Comparison of ENCODE assay signal across 25 mouse cellular contexts in genomic region chr3:148917837-148918236, GRCm38 (mm10).
A peak's percentile ranks its signal among the peaks of the same experiment; 100 is the strongest.
DNase-seq lines count a peak whose midpoint lies in the region; ATAC-seq and TF ChIP-seq lines count a peak whose summit lies in the region.
"Had no signal": no experiment of that assay in that cellular context is flagged by ENCODE, and none has a peak within 500 bp of the region (broad histone marks: within the 10 kb centered on the region; RNA-seq: fewer than 3 reads in every experiment).

No protein-coding gene starts in this region.

- ATAC-seq in kidney, embryonic 15.5 days (replicated peaks; ENCODE audit: low FRiP score) = peak; percentile 83
- ATAC-seq in megakaryocyte progenitor cell, adult 5-6 weeks (replicated peaks; ENCODE audit: poor library complexity) = peak; percentile 66
- ATAC-seq: inflammation-experienced regulatory T-cells, adult 6 months; midbrain, embryonic 16.5 days had no signal

- DNase-seq in kidney, adult 8-10 months = no peak
- peak; percentile 54 for DNase-seq in 416B (ENCODE audit: low read depth)
- DNase-seq in embryo, embryonic 10 days (ENCODE audit: low spot score) = no peak
- DNase-seq in testis, postnatal 14 days (ENCODE audit: low spot score) = no peak
- DNase-seq in cerebellum, adult 2 months = no peak
- DNase-seq: adrenal gland, postnatal 10 days; cerebellum, adult 11-12 months; cerebellum, postnatal 36 days; gastrocnemius, postnatal 10 days; heart, postnatal 10 days; kidney, postnatal 10 days; layer of hippocampus, postnatal 36 days; liver, embryonic 13.5 days; retina, postnatal 1 day had no signal

- H3K27me3 ChIP-seq in kidney, embryonic 15.5 days = no peaks in the 10 kb centered on the region
- H3K27me3 ChIP-seq in cerebellum, adult 2 months (ENCODE audit: control insufficient read depth, insufficient read depth, low read length) = no peaks in the 10 kb centered on the region
- H3K27me3 ChIP-seq: forebrain, embryonic 12.5 days; hindbrain, embryonic 13.5 days; liver, embryonic 13.5 days; Patski had no signal

- 0 out of 2 replicates have a peak overlapping the region, but pooled peaks have one; percentile 0 for H3K4me2 ChIP-seq in kidney, embryonic 15.5 days
- H3K4me2 ChIP-seq: forebrain, embryonic 12.5 days; hindbrain, embryonic 13.5 days; liver, embryonic 13.5 days had no signal

- H3K4me1 ChIP-seq in kidney, embryonic 15.5 days = peaks cover 54% of the 10 kb centered on the region
- H3K4me1 ChIP-seq in bone marrow macrophage, adult 2 months (ENCODE audit: control insufficient read depth, insufficient read depth, low read length) = peaks cover 24% of the 10 kb centered on the region
- 0 out of 2 replicates have a peak, but pooled peaks cover 2% of the 10 kb centered on the region for H3K4me1 ChIP-seq in cerebellum, adult 2 months (ENCODE audit: control insufficient read depth, insufficient read depth, low read length)

- no peak overlapping the region for H3K9ac ChIP-seq in kidney, embryonic 15.5 days
- H3K9ac ChIP-seq: forebrain, embryonic 12.5 days; hindbrain, embryonic 13.5 days; liver, embryonic 13.5 days had no signal

- TF ChIP-seq POLR2A in bone marrow macrophage, adult 2 months (IDR thresholded peaks at IDR 0.05; ENCODE audit: borderline replicate concordance, low read depth, low read length) = no peak
- no peak for TF ChIP-seq POLR2A in cerebellum, adult 2 months (IDR thresholded peaks at IDR 0.05; ENCODE audit: borderline replicate concordance, insufficient read depth, low read length)

- H3K36me3 ChIP-seq in kidney, embryonic 15.5 days = peaks cover 5% of the 10 kb centered on the region; the same call in 1 of the 2 replicates
- H3K36me3 ChIP-seq: forebrain, embryonic 12.5 days; heart, embryonic 10.5 days; hindbrain, embryonic 13.5 days; liver, embryonic 13.5 days had no signal

- TF ChIP-seq CTCF in bone marrow macrophage, adult 2 months (IDR thresholded peaks at IDR 0.05; ENCODE audit: low read depth, low read length) = no peak
- no peak for TF ChIP-seq CTCF in cerebellum, adult 2 months (IDR thresholded peaks at IDR 0.05; ENCODE audit: borderline replicate concordance, insufficient read depth, low read depth, low read length)

- 37% methylated on average over 7 of the region's 7 CpGs for WGBS in kidney, embryonic 15.5 days
- WGBS in cerebellum, adult 2 months = 86% methylated on average over 7 of the region's 7 CpGs

- H3K4me3 ChIP-seq in kidney, embryonic 15.5 days (replicated peaks) = no peak overlapping the region
- H3K4me3 ChIP-seq in bone marrow macrophage, adult 2 months (ENCODE audit: insufficient read depth, low read length) = peak overlapping the region; percentile 42
- no peak overlapping the region for H3K4me3 ChIP-seq in cerebellum, adult 2 months (replicated peaks; ENCODE audit: insufficient read depth, low read depth, low read length)
- H3K4me3 ChIP-seq: embryonic facial prominence, embryonic 10.5 days; forebrain, embryonic 12.5 days; heart, embryonic 10.5 days; hindbrain, embryonic 13.5 days; layer of hippocampus, adult 2 months; liver, embryonic 13.5 days had no signal

- peak overlapping the region; percentile 24; the same call in 1 of the 2 replicates for H3K27ac ChIP-seq in kidney, embryonic 15.5 days
- peak overlapping the region; percentile 65 for H3K27ac ChIP-seq in bone marrow macrophage, adult 2 months (ENCODE audit: insufficient read depth, low read depth, low read length)
- no peak overlapping the region for H3K27ac ChIP-seq in cerebellum, adult 2 months (ENCODE audit: insufficient read depth, low read length)
- H3K27ac ChIP-seq: embryonic facial prominence, embryonic 10.5 days; forebrain, embryonic 12.5 days; hindbrain, embryonic 13.5 days; layer of hippocampus, adult 2 months; liver, embryonic 13.5 days had no signal

- H3K9me3 ChIP-seq in kidney, embryonic 15.5 days (replicated peaks) = no peaks in the 10 kb centered on the region
- H3K9me3 ChIP-seq: embryonic facial prominence, embryonic 10.5 days; forebrain, embryonic 12.5 days; heart, embryonic 10.5 days; hindbrain, embryonic 13.5 days; liver, embryonic 13.5 days had no signal
